Mouse (Mus musculus): ENCODE data around the gene Kdm4a.

DNA sequence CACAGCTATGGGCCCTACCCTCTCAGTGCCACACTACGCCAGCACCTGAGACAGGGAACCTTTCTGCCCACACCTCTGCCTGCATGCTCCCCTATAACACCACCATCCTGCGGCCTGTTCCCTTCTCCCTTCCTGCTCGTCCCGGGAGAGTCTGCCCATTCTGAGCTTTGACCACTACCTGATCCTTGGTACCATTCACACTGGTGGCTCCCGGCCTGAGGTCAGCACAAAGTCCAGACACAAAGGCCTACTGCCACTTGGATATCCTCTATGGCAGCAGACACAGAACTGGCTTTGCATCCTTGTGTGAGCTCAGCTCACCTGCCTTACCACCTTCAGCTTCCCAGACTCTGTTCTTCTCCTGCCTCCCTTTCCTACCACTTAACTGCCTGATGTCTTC lies 38.7 kb upstream of the Kdm4a start:
- no peak for TF ChIP-seq POLR2A (IDR thresholded peaks at IDR 0.05; ENCODE audit: low read depth, low read length)
- no peak for TF ChIP-seq CTCF (conservative IDR thresholded peaks at IDR 0.05; ENCODE audit: insufficient read depth, insufficient read length, low read depth, low read length)
